Mouse (Mus musculus) adrenal gland, adult 18-20 months (tissue): ENCODE data around the gene Lamtor5. TPM values are rescaled to one million over a fixed set of nuclear protein-coding genes. Genes with fewer than 3 reads are reported as not detected.

Source experiments
- DNase-seq, 2 experiments: peaks; one replicate each; pipeline ENCODE4 v3.0.0; 2021 to 2022; ENCODE audit warnings: low spot score in 2 of 2
- long read RNA-seq, 2 experiments: library from polyadenylated mRNA; stranded (forward); transcript quantifications; one replicate each; pipeline ENCODE4 v2.0.0; 2021
- total RNA-seq, 2 experiments: library from RNA; stranded (reverse); gene quantifications; 1 replicate in 1 of 2; 2 replicates in 1 of 2; pipeline ENCODE4 v1.2.3; 2021

Gene Lamtor5
- 10 to 100 TPM; 83.0 to 85.9 TPM for total RNA-seq
- long read RNA-seq, experiment 1, transcript Lamtor5-201 (4 exons, 881 nt) = major isoform, 25 of 26 reads
- long read RNA-seq, experiment 1, partial matches to known transcripts = 0 of 26 reads
- long read RNA-seq, experiment 1, other reads (novel, unspliced or antisense) = 1 of 26 reads
- long read RNA-seq, experiment 2, transcript Lamtor5-201 (4 exons, 881 nt) = major isoform, 94 of 95 reads
- long read RNA-seq, experiment 2, partial matches to known transcripts = 0 of 95 reads
- long read RNA-seq, experiment 2, other reads (novel, unspliced or antisense) = 1 of 95 reads

DNA sequence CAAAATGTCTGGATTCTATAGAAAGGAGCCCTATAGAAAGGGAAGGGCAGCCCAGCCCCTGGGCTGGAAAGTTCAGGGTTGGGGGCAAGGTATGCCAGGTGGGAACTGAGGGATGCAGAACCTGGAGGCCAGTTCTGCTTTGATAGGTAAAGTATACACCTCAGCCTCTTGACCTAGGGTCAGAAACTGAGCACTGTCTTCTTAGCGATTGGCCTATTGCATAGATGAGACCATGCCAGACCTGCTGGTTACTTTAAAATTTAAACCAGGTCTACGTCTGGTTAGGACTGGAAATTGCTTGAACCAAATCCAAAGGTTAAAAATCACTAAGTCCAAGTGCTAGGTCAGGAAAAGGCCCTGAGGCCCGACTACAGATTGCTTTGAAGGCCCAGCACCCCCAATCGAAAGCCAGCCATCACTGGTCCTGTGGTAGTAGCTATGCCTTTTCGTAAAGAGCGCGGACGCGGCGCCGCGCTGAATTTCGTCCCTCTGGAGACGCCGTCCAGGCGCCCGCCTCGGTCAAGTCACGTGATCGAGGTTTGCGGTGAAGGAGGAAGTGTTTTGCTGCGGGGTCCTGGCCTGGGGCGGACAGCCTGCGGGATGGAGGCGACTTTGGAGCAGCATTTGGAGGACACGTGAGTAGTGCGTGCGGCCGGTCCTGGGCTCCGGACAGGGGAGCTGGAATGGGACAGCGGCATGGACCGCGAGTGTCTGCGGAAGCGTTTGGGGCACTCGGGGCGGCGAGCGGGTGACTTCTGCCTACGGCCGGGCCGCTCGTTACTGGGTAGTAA lies at the start of gene Lamtor5:
Gene Lamtor5 (plus strand): TSS at position 380 of the 791 bp plus-strand sequence.
- peak; percentile 91 to 93 for DNase-seq

DNA sequence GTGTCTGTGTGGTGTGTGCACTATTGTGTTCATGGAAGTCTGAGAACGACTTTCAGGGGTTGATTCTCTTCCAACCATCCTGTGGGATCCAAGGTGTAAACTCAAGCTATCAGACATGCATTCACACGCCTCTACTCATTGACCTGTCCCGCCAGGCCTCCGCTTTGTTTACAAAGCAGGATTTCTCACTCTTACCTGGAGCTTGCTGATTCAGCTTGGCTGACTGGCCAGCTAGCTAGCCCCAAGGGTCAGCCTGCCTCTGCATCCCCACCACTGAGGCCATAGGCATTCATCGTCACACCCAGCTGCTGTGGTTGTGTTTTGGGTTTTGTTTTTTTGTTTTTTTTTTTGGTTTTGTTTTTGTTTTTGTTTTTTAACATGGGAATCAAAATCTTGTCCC lies 49.4 kb upstream of the Lamtor5 start:
- no peak for DNase-seq

DNA sequence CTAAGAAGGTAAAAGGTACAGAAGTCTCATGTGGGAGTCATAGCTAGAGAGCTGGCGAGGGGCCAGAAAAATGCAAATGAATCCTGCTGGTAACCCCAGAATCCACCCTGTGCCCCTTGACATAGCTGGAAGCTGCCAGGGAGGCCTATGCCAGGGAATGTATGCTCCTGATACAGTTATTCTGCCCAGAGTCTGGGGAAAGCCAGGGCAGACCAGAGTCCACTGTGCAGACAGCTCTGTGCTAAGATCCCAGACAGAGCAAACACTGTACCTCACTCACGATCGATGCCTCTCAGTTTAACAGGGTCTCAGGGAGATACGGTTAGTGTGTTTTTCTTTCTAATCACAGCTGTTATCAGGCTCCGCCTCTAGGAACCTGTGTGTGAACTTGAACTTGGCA lies 48.8 kb upstream of the Lamtor5 start:
- DNase-seq = no peak

DNA sequence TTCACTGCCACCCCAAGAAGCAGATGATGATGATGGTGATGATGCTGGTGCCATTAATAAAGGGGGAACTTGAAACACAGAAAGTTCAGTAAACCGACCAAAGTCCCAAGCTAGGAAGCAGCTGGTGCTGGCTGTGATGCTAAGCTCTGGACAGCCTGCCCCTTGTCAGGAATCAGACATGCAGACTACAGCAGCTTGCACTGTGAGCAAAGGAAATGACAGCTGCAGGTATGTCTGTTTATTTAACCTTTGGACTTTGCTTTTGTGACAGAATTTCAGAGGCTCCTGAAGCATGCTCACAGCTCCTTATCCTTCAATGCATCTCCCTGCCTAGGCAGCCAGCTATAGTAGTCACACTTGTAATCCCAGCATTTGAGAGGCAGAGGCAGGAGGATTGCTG lies 48.1 kb upstream of the Lamtor5 start, which contains the start of gene A630076J17Rik:
Gene A630076J17Rik (plus strand): TSS at position 88 of the 400 bp plus-strand sequence.
- no peak for DNase-seq

DNA sequence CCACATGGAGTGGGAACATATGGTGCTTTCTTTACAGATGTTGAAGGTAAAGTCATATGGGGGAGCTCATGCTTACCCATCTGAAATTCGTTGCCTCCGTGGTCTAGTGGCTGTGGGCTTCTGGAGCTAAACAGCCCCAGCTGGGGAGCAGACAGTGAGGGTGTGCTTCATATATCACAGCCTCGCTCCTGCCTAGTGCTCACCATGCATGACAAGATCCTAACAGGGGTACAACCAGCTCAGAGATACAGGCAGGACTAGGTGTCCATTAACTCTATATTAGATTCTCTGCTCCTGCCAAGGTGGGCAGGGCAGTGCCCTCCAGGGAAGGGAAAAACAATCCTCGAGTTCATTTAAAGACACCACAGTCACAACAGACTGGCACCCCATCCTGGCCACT lies 47.5 kb upstream of the Lamtor5 start:
- DNase-seq = no peak

DNA sequence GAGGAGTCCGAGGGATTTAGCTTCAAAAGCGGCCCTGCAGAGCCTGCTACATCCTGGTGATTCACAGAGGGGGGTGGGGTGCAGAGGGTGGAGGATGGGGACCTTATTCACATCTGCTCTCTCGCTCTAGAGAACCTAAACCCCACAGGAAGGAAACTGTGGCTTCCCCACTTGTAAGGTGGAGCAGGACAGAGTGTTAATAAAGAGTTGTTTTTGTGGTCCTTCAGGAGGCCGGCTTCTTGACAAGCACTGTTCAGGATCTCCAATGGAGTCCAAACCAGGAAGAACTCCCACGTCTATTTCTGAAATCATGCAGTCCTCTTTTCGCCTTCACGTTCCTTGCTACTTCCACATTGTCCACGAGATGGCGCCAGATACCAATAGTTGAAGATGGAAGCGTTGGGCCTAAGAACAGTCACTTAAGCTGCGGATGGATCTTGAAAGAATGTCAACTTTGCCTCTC lies 45.3 kb upstream of the Lamtor5 start:
- peak; percentile 81 to 88 for DNase-seq

DNA sequence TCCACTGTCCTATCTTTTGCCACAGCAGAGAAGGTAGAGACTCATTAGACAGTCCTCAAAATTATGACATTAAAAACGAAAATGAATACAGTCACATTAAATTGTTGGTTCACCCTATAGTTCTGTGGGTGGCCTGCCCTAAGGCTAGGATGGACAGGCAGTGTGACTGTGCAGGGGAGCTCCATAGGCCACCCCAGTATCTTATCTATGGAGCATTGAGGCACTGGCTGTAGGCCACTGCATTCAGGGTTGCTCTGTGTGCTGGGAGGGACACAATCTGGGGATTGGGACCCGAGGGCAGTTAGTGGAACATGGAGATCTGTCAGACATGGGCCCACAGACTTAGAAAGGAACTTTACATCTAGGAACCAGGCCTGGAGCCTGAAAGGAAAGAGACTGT lies 44.7 kb upstream of the Lamtor5 start:
- DNase-seq = no peak

DNA sequence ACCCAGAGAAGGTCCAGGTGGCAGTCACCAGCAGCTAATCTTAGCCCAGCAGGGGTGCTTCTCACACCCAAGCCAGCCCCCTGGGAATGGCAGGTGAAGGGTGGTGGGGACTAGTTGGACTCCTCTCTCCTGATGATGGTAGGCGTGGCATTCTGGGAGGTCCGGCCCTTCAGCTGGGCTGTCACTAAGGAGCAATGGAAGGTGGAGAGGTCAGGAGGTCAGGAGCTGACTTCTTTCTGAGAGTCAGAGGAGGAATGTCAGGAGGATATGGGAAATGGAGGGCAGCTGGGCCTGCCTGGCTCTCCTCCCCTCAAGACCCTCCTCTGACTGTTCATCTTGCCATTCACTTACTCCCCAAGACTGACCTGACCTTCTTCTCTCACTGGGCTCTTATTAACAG lies 40.6 kb upstream of the Lamtor5 start:
- no peak for DNase-seq

DNA sequence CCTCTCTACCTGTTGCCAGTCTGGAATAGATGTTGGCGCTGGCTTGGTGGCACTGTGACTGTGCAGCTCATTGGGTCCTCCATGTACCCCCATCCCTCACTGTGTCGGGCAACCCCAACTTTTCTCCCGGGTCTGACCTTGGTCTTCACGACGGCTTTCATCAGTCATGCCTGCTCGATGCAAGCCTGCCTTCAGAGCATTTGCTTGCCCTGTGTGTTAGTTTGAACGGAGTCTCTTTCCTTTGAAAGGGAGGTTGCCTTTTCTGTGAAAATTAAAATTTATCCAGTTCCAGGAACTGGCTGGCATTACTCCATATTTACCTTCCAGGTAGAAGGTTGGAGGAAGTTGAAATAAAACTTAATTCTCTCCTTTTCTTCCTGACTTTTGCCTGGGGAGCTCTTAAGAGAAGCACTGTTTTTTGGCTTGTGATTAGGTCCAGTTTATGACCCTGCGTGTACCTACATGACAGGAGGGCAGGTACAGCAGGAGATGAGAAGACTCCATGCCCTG lies 40.1 kb upstream of the Lamtor5 start:
- no peak for DNase-seq

DNA sequence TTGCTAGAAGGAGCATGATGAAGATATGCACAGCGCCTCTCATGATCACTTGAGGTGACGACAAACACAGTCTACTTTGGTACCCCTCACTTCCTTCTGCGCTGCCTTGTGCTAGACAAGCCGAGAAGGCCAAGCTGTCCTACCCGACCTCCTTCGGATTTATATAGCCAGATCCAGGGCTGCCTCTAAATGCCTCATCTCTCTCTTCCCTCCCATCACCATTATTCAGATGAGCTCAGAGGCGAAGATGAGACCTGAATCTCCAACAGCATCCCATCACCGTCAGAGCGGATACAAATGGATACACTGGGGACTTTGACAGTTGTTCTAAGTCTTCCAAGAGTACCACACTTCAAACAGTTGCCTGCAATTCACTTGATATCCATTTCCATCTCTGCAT lies 39.1 kb upstream of the Lamtor5 start, which contains the start of gene Prok1:
Gene Prok1 (minus strand): TSS at position 101 of the 400 bp plus-strand sequence.
- no peak for DNase-seq

DNA sequence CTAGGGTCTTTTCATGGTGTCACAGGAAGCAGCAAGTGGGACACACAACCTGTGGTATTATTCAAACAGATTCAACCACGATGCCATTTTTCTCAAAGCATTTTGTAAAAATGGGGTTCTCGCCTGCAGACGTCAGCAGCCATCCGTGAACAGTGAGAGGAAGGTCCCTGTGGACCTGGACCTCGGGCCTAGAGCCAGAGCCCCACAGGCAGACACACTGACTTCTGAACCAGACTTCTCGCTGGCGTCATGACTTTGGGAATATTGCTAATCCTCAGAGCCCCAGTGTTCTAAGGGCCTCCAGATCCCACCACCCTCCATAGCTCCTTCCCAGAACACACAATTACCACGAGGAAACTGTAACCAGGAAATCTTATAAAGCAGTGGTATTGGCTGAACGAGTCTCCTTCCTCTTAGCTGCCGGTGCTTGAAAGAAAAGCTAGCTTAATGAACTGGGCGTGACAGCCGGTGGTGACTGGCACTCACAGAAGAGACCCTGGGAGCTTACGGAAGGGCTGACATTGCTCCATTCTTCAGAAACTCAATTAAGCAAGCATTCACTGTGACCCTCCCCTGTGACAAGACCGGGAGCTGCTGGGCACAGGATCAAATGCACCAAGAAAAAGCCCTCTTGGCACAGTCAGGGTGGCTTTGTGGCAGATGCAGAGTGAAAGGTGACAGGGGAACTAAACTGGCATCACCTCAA lies 37.1 kb upstream of the Lamtor5 start:
- DNase-seq = no peak

DNA sequence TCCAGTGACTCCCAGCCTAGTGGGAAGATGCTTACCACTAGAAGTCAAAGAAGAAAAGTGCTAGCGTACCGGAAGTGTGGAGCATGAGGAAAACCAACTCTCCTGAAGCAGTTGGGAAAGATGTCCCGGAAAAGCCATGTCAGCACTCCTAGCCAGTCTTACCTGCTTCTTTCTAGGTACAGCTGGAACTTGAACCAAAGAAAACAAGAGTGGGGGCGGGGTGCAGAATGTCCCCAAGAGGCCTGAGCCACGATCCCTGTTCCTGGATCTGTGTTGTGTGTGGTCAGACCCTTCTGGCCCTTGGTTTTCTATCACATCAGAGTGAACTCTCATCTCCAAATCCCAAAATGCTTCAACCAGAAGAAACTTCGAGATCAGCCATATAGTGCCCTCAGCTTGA lies 31.8 kb upstream of the Lamtor5 start:
- DNase-seq = no peak

DNA sequence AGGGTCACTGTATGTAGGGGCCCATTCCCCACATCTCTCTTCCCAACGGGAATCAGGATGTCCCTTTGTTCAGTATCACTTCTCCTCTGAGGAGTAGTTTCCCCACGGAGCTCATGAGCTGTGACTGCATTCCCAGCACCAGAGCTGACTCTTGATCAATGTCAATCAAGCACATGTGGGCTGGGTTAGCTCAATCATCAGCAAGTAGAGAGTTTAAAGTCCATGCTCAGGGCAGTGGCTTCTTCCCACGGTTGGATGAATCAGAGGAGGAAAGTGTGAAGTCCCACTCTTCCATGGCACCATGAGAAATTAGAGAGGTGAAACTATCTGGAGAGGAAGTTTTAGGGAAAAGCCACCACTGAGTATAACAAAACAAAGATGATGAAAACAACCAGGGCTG lies 29.6 kb upstream of the Lamtor5 start:
- no peak for DNase-seq

DNA sequence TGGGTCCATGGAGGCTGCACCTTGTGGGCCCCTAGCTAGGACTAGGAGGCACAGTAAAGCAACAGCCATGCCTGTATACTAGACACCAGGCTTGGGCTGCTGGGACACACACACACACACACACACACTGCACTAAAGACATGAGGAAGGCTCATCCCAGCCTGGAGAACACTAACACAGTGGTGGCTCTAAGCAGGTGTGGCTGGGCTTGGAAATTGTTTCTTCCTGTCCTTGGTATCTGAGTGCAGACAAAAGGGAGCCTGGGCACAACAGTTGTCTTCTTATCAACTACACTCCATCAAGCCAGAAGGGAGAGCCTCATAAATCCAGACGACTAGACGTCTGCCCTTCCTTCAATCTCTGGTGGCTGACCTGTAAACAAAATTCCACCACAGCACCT lies 28.3 kb upstream of the Lamtor5 start:
- no peak for DNase-seq

DNA sequence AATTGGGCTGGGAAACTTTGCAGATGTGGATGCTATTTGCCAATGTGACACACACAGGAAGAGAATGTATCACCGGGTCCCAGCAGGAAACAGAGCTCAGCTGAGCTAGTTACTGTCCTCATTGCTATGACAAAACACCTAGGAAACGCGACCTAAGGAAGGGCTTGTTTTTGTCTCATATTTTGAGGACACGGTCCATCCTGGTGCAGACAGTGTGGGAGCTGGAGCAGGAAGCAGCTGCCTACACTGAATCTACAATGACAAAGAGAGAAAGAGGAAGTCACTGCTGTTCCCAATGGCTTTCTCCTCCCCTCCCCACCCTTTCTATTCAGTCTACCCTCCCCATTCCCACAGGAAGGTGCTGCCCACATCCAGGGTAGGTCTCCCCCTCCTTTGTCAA lies 26.6 kb upstream of the Lamtor5 start:
- no peak for DNase-seq

DNA sequence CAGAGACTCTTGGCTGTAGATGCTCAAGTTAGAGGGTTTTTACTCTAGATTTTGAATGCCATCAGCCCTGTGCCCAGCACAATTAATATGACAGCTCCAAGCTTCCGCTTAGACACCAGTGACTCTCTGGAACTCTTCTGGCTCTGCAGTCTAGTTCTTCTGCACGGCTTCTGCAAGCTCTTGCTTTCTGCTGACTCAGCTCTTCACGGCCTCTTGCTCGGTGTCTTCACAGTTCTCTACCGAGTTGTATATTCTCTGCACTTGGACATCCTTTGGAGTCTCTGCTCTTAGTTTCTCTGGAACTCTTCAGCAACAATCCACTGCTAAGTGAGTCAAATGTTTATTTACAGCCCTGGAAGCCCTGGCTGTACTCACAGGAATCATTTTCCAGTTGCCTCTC lies 24.7 kb upstream of the Lamtor5 start:
- no peak for DNase-seq

DNA sequence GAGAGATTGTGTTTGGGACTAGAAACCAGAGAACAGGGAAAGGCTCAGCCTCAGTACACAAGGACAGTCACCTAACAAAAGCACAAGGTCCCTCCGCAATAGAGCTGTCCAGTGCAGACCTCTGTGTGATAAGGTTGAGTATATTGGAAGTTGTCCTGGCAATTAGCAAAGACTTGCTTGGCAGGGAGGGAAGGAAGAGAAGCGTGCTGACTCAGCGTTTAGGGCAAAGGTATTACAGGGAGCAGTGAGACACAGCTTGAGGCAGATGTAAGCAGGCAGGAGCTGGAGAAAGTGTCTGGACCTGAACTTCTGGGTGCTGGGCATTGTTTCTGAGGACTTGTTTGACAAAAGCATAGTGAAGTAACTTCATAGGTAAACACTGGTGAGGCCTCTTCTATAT lies 22.7 kb upstream of the Lamtor5 start:
- no peak for DNase-seq

DNA sequence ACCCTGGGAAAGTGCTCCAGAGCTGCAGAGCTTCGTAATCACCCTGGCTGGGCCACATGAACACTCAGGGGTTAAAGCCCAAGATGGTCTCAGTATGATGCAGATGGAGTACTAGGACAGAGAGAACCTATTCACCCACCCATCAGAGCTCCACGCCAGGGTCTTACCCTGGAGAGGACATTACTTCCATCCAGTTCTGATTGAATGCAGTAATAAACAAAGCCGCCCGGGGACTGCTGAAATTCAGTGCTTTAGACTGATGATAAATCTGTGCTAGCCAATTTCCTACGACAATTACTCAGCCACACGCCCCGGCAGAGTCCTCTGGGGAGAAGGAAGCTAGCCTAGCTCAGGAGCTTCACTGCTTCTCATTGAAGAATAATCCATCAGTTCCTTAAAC lies 21.9 kb upstream of the Lamtor5 start:
- DNase-seq = no peak

DNA sequence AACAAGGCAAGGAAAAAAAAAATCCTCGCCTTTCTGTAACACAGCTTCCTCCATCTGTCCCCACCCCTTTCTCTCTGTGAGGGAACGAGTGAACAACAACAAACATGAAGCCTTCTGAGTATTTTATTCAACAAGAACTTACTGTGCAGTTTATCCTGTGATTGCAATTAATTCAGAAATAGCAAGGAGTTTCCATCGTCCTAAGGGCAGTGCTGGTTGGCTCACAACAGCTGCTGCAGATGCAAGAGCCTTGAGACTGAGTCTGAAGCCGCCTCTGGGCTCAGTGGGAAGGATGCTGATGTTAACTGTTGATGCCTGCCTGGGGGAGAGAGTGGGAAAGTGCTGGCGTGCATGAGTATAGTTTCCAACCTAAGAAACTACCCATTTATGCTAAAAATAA lies 20.7 kb upstream of the Lamtor5 start:
- DNase-seq = no peak

DNA sequence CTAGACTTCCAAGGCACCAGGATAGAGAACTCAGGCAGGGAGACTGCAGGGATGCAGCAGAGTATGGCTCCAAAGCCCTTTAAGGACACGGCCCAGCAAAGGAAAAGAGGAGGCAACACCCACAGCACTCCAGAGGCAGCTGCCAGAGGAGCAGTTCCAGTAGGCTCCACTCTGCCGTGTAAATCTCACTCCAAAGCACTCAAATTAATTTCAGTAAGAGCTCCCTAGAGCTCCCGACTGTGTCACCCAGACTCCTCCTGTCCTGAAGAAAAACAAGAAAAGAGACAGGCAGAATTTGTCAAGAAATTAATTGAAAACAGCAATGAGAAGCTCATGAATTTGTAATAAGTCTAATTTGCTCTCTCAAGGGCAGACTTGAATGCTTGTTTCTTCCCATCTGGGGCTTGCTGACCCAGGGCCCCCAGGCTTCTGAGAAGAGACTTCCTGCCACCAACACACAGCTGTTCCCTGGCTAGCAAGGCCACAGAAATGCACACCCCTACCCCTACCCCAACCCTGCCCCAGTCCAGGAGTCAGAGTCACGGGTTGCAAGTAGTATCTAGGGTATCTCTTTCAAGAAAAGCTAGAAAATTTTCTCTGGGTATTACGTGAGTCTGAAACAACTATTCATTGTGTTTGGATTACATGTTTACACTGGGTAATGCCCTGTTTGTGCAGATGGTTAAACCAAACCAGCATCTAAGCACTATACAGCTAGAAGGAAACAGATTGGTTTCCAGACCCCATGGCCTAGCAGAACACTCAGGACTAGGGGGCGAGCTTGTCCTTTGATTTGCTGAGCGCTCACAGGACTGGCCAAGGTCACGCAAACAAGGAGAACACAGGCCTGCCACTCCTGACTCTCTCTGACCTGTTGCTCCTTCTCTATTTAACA lies 17.5 kb upstream of the Lamtor5 start:
- DNase-seq = no peak

DNA sequence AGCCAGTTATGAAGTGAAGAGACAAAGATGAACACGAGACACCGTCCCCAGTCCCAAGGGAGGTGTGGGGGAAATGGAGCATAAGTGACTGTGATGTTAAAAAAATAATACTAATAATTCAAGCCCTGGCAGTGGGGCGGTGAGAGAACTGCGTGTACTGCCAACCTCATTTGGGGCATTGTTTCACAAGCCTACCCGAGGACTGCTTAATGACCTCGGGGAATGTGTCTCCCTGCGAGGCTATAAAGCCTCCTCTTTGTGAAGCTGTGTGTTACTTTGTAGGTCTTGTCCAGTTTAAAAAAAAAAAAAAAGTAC lies 16.9 kb upstream of the Lamtor5 start:
- DNase-seq = peak in 1 of 2 experiments; percentile 28
